Mouse (Mus musculus) liver, embryonic 12.5 days (tissue): Measurements from ENCODE around the gene Nthl1. TPM values are rescaled to one million over a fixed set of nuclear protein-coding genes. Genes with fewer than 3 reads are reported as not detected.

ENCODE experiments used
- ATAC-seq: fragments of 200-750 bp; cut with Nextera tagmentation; 2 replicates; pipeline ENCODE4 v1.8.0; 2017; ENCODE audit warnings: moderate number of reproducible peaks, mild to moderate bottlenecking, moderate library complexity
- H3K27ac ChIP-seq: fragments of 300-500 bp; sonication (generic); 2 replicates; pipeline ENCODE4 v1.5.1; 2016; ENCODE audit warnings: mild to moderate bottlenecking
- H3K27me3 ChIP-seq: fragments of 300-500 bp; sonication (generic); replicated peaks from 2 replicates; pipeline ENCODE4 v1.6.1; 2016; ENCODE audit warnings: mild to moderate bottlenecking, moderate library complexity
- H3K36me3 ChIP-seq: fragments of 300-500 bp; sonication (generic); 2 replicates; pipeline ENCODE4 v1.6.1; 2016; ENCODE audit warnings: mild to moderate bottlenecking, moderate library complexity
- H3K4me1 ChIP-seq: fragments of 300-500 bp; sonication (generic); 2 replicates; pipeline ENCODE4 v1.6.1; 2016
- H3K4me2 ChIP-seq: fragments of 300-500 bp; sonication (generic); 2 replicates; pipeline ENCODE4 v1.6.1; 2016; ENCODE audit warnings: mild to moderate bottlenecking, moderate library complexity
- H3K4me3 ChIP-seq: fragments of 300-500 bp; sonication (generic); 2 replicates; pipeline ENCODE4 v1.5.1; 2016; ENCODE audit warnings: mild to moderate bottlenecking, moderate library complexity
- H3K9ac ChIP-seq: fragments of 300-500 bp; sonication (generic); 2 replicates; pipeline ENCODE4 v1.6.1; 2016; ENCODE audit warnings: mild to moderate bottlenecking, moderate library complexity
- H3K9me3 ChIP-seq: fragments of 300-500 bp; sonication (generic); replicated peaks from 2 replicates; pipeline ENCODE4 v1.6.1; 2016; ENCODE audit warnings: mild to moderate bottlenecking, moderate library complexity
- WGBS: fragments of 180-500 bp; shearing (Covaris S2); methylation state at CpG from one replicate; pipeline ENCODE4 v1.1.7; 2016; ENCODE audit not compliant: insufficient replicate concordance; 5-methylcytosine and 5-hydroxymethylcytosine counted together
- polyA plus RNA-seq: library from polyadenylated mRNA; unstranded; fragments of >200 nt; fragmentation: Nextera tagmentation; extraction: Ambion mirVana; gene quantifications from 2 replicates; pipeline ENCODE4 v1.2.1, GENCODE M21; 2016

Gene Nthl1
- polyA plus RNA-seq, 1 experiment from 2014 or later: 12.4 TPM

- 83% methylated on average over 19 of the region's 19 CpGs for WGBS
- Histone ChIP-seq H3K4me3 (no peak overlapping the region), H3K27me3 (no peaks in the 10 kb centered on the region), H3K36me3 (peaks cover 99% of the 10 kb centered on the region), H3K9me3 (no peaks in the 10 kb centered on the region), H3K9ac (no peak overlapping the region), H3K4me1 (no peaks in the 10 kb centered on the region), H3K4me2 (no peak overlapping the region), H3K27ac (no peak overlapping the region)
- ATAC-seq: no peak
Measured at GRCm38 (mm10) chr17:24596471-24597183, 35.9 kb upstream of the Nthl1 start.

GRCm38 (mm10) chr17:24597989-24598388 is 34.5 kb upstream of the Nthl1 start:
- 78% methylated on average over 3 of the region's 3 CpGs for WGBS
- Histone ChIP-seq H3K9me3 (no peaks in the 10 kb centered on the region), H3K27ac (no peak overlapping the region), H3K36me3 (peaks cover 100% of the 10 kb centered on the region), H3K27me3 (no peaks in the 10 kb centered on the region), H3K4me2 (no peak overlapping the region), H3K9ac (no peak overlapping the region), H3K4me3 (no peak overlapping the region), H3K4me1 (no peaks in the 10 kb centered on the region)
- no peak for ATAC-seq

DNA sequence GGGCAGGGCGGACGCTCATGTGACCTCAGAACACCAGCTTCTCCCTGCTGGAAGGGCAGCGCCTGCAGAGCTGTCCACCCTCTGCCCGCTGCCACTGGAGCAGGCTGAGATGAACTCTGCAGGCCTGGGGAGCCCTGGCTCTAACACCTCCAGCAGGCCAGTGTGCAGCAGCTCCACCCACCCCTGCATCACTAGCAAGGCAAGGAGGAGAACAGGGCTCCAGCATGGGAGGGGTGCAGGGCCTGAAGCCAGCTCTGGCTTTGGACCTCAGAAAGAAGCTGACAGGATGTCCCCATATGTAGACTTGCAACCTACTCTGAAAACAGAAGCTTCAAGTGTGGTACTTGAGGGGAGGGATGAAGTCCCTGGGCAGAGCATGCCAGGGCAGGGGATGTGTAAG is 32.0 kb upstream of the Nthl1 start:
- no peaks in the 10 kb centered on the region for H3K27me3 ChIP-seq
- peaks cover 97% of the 10 kb centered on the region for H3K36me3 ChIP-seq
- H3K9ac ChIP-seq: no peak overlapping the region
- no peak overlapping the region for H3K4me3 ChIP-seq
- peaks cover 14% of the 10 kb centered on the region for H3K4me1 ChIP-seq
- ATAC-seq: no peak
- no peaks in the 10 kb centered on the region for H3K9me3 ChIP-seq
- WGBS: 86% methylated on average over 4 of the region's 4 CpGs
- H3K4me2 ChIP-seq: no peak overlapping the region
- H3K27ac ChIP-seq: no peak overlapping the region

- Histone ChIP-seq H3K36me3 (peaks cover 95% of the 10 kb centered on the region), H3K27ac (no peak overlapping the region), H3K27me3 (no peaks in the 10 kb centered on the region), H3K9me3 (no peaks in the 10 kb centered on the region), H3K4me1 (peaks cover 38% of the 10 kb centered on the region), H3K9ac (no peak overlapping the region), H3K4me2 (no peak overlapping the region), H3K4me3 (no peak overlapping the region)
- ATAC-seq: no peak
- WGBS: 70% methylated on average over 8 of the region's 8 CpGs
Measured at GRCm38 (mm10) chr17:24603961-24604360, 28.5 kb upstream of the Nthl1 start.

DNA sequence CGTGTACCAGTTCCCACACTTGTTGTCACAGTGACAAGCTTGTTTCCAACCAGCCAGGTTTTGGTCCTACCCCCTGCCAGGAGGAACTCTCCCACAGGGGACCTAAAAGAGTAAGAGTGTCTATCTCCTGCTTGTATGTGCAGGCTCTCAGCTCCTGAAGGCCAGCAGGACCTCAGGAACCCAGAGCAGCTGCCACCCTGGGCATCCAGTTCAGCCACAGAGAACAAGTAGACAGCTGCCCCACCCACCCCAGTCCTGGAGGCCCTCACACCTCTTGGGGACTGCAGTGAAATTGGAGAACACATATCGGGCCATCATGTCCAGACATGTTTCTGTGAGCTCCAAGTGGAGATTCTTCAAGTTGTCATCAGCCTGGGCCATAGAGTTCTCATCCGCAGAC is 27.9 kb upstream of the Nthl1 start:
- Histone ChIP-seq H3K4me1 (peaks cover 44% of the 10 kb centered on the region), H3K9ac (no peak overlapping the region), H3K9me3 (no peaks in the 10 kb centered on the region), H3K4me2 (no peak overlapping the region), H3K36me3 (peaks cover 90% of the 10 kb centered on the region), H3K27me3 (no peaks in the 10 kb centered on the region), H3K4me3 (no peak overlapping the region), H3K27ac (no peak overlapping the region)
- ATAC-seq: no peak
- WGBS: 80% methylated on average over 3 of the region's 3 CpGs

DNA sequence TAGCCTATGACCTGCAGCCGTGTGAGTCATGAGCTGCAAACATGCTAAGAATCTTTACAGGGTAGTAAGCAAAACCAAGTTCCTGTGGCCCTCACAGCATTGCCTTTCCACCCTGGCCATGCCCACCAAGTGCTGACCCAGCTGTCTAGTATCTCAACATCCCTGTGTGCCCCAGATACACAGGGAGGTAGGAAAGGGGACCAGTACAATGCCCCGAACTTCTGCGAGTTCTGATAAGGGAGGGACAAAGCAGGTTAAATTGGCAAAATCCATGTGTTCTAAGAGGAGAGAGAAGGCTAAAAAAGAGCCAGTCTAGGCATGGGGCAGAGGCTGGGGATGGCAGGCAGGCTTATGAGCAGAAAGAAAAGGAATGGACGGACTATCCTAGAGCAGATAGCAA is 24.1 kb upstream of the Nthl1 start:
- peak overlapping the region; percentile 40 for H3K4me2 ChIP-seq
- peak overlapping the region; percentile 76 for H3K27ac ChIP-seq
- no peak overlapping the region for H3K4me3 ChIP-seq
- H3K9me3 ChIP-seq: no peaks in the 10 kb centered on the region
- H3K27me3 ChIP-seq: no peaks in the 10 kb centered on the region
- H3K36me3 ChIP-seq: peaks cover 64% of the 10 kb centered on the region
- 49% methylated on average over 4 of the region's 4 CpGs for WGBS
- peak overlapping the region; percentile 23; the same call in 1 of the 2 replicates for H3K9ac ChIP-seq
- peaks cover 61% of the 10 kb centered on the region for H3K4me1 ChIP-seq
- peak; percentile 55 for ATAC-seq

DNA sequence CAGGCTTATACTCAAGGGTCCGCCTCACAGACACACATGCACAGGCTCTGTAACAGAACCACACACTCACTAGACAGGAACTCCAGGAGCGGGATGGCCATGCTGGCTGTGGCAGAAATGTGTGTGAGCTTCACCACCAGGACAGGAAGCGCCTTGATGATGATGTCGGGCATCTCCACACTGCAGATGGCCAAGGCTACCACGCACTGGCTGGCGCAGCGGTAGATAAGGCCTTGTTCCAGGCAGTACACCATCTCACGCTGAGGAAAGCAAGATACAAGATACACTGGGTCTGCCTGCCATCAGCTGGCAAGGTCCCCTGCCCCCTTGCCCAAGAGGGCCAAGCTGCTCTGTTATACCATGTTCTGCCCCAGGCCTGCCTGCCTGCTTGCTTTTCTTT is 23.6 kb upstream of the Nthl1 start:
- WGBS: 42% methylated on average over 8 of the region's 8 CpGs
- Histone ChIP-seq H3K27me3 (no peaks in the 10 kb centered on the region), H3K36me3 (peaks cover 67% of the 10 kb centered on the region), H3K4me3 (no peak overlapping the region), H3K27ac (peak overlapping the region; percentile 76), H3K4me1 (peaks cover 61% of the 10 kb centered on the region), H3K9ac (peak overlapping the region; percentile 23), H3K4me2 (peak overlapping the region; percentile 40), H3K9me3 (no peaks in the 10 kb centered on the region)
- peak; percentile 87 for ATAC-seq

DNA sequence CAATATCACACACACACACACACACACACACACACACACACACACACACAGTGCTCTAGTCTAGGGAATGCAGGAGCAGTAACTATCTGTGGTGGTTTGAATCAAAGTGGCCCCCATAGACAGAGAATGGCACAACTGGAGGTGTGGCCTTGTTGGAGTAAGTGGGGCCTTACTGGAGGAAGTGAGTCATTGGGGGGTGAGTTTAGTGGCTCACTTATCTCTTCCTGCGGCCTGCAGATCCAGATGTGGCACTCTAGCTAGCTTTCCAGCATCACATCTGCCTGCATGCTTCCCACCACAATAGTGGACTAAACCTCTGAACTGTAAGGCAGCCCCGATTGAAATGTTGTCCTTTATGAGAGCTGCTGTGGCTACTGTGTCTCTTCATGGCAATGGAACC is 21.8 kb upstream of the Nthl1 start:
- WGBS: 22% methylated on average over 2 of the region's 2 CpGs
- H3K27me3 ChIP-seq: no peaks in the 10 kb centered on the region

GRCm38 (mm10) chr17:24617561-24618194 is 14.8 kb upstream of the Nthl1 start:
- 29% methylated on average over 14 of the region's 14 CpGs for WGBS
- Histone ChIP-seq H3K4me2 (peak overlapping the region; percentile 49), H3K36me3 (peaks cover 81% of the 10 kb centered on the region)

More for the DNA sequence above, 21.8 kb upstream of the Nthl1 start:
- H3K4me2 ChIP-seq: peak overlapping the region; percentile 14
- H3K27ac ChIP-seq: peak overlapping the region; percentile 76
- peak; percentile 75 for ATAC-seq
- no peak overlapping the region for H3K4me3 ChIP-seq
- peak overlapping the region; percentile 32; the same call in 1 of the 2 replicates for H3K9ac ChIP-seq
- no peaks in the 10 kb centered on the region for H3K9me3 ChIP-seq
- H3K36me3 ChIP-seq: peaks cover 67% of the 10 kb centered on the region
- peaks cover 44% of the 10 kb centered on the region for H3K4me1 ChIP-seq

GRCm38 (mm10) chr17:24625472-24625871 is 7.0 kb upstream of the Nthl1 start:
- WGBS: 85% methylated on average over 8 of the region's 8 CpGs

More at GRCm38 (mm10) chr17:24617561-24618194, 14.8 kb upstream of the Nthl1 start:
- Histone ChIP-seq H3K27me3 (no peaks in the 10 kb centered on the region), H3K27ac (peak overlapping the region; percentile 86), H3K9ac (peak overlapping the region; percentile 49), H3K9me3 (no peaks in the 10 kb centered on the region), H3K4me3 (0 out of 2 replicates have a peak overlapping the region, but pooled peaks have one; percentile 4), H3K4me1 (peaks cover 25% of the 10 kb centered on the region)
- ATAC-seq: peak; percentile 95

GRCm38 (mm10) chr17:24628646-24629045 is 3.8 kb upstream of the Nthl1 start:
- 16% methylated on average over 5 of the region's 5 CpGs for WGBS
- ATAC-seq: peak; percentile 43; the same call in 1 of the 2 replicates
- Histone ChIP-seq H3K27ac (no peak overlapping the region), H3K4me1 (peaks cover 24% of the 10 kb centered on the region), H3K27me3 (no peaks in the 10 kb centered on the region), H3K36me3 (peaks cover 70% of the 10 kb centered on the region), H3K9ac (no peak overlapping the region), H3K9me3 (no peaks in the 10 kb centered on the region), H3K4me3 (no peak overlapping the region), H3K4me2 (no peak overlapping the region)

More at GRCm38 (mm10) chr17:24625472-24625871, 7.0 kb upstream of the Nthl1 start:
- Histone ChIP-seq H3K27ac (no peak overlapping the region), H3K9me3 (no peaks in the 10 kb centered on the region), H3K9ac (no peak overlapping the region), H3K4me1 (peaks cover 7% of the 10 kb centered on the region), H3K4me2 (no peak overlapping the region), H3K36me3 (peaks cover 95% of the 10 kb centered on the region), H3K4me3 (no peak overlapping the region), H3K27me3 (no peaks in the 10 kb centered on the region)
- ATAC-seq: no peak

DNA sequence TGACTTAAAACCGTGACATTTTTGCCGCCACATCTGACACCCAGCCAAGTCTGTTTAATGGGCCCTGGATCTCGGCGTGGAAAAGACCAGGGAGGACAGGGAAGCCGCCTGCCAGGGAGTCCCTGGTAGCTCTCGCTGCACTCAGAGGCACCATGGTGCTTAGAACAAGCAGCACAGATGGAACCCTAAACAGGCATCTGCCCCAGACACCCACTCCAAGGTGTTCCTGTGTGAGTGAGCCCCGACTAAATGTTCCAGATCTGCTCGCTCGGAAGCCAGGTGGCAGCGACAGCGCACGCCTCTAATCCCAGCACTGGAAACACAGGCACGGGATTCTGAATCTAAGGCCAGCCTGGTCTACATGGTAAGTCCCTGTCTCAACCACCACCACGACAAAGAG is 2.4 kb upstream of the Nthl1 start:
- Histone ChIP-seq H3K9ac (no peak overlapping the region), H3K9me3 (no peaks in the 10 kb centered on the region), H3K27me3 (no peaks in the 10 kb centered on the region), H3K4me1 (peaks cover 27% of the 10 kb centered on the region), H3K4me3 (no peak overlapping the region), H3K36me3 (peaks cover 56% of the 10 kb centered on the region), H3K4me2 (no peak overlapping the region), H3K27ac (no peak overlapping the region)
- no peak for ATAC-seq
- WGBS: 82% methylated on average over 14 of the region's 14 CpGs
